Mouse (Mus musculus): Measurements from ENCODE around the gene Syn3. TPM values are rescaled to one million over a fixed set of nuclear protein-coding genes. Genes with fewer than 3 reads are reported as not detected.
A peak's percentile ranks its signal among the peaks of the same experiment; 100 is the strongest.

Syn3 gene
- total RNA-seq, 4 experiments from 2014 or later = 0.10 to 0.90 (median 0.57) TPM

DNA sequence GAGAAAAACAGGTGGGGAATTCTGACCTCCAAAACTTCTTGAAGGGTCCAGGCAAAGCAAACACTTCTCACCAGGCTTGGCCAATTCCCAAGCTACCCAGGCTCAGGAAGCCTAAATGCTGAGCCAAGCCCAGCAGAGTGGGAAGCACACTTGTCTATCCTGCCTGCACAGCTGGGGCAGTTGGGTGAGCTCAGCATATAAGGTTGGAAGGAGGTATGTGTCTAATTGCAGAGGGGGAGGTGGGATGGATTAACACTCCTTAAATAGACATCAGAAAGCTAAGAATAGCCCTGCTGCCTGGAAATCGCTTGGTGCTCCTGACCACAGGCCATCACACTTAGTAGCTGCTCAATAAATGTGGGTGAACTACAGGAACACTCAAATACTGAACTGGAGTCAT, 185.2 kb downstream of the Syn3 start:
- no peak for DNase-seq (ENCODE audit: low spot score in 2 of 2)

DNA sequence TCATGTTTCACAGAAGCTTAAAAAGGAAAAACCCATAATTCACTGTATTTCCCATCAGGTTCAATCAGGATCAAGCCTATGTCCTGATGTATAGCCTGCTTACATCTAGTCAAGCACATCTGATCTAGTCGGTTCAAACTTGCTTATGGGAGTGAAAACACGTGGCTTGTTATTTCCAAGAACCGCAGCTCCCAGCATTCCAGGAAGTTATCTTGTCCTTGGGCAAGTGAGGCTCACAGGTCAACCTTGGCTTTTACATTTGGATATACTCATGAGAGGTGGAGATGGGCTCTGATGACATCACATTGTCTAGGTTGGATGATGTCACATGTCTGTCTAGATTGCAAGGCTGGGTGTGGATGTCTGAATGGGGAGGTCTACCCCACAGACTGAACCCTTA, 185.7 kb downstream of the Syn3 start:
- no peak for DNase-seq (ENCODE audit: low spot score in 2 of 2)

DNA sequence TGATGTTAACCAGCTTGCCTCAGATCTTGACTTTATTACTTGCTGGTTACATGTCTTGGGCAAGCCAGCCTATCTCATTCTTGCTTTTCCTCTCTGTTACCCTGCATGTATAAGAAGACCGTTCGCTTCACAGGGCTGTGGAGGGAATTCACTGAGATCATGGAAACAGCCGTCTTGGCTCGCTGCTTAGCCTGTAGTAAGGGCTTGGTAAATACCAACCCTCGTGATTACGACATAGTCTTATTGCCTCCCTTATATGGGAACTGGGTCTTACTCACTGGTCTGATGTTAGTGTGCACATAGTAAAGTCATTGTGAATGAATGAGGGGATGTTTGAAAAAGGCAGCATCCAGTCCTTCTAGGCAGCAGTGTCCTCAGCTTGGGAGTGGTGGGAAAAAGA, 188.2 kb downstream of the Syn3 start:
- DNase-seq (ENCODE audit: low spot score in 2 of 2) = no peak

DNA sequence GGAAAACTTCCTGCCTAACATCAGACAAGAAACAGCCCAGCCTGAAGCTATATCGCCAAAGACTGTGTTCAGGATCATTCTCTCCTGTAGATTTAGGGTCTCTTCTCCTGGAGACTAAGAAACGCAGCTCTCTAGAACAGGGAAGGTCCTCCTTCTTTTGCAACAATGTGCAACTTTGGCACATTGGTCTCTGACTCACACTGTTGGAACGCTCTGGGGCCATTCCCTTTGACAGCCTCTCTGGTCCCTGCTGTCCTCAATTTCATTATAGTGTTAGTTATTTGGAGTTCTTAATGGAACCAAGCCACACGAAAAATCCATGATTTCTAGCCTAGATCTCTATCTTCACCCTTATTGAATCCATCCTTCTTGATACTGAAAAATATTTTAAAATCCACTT, 191.5 kb downstream of the Syn3 start:
- DNase-seq (ENCODE audit: low spot score in 2 of 2) = no peak

DNA sequence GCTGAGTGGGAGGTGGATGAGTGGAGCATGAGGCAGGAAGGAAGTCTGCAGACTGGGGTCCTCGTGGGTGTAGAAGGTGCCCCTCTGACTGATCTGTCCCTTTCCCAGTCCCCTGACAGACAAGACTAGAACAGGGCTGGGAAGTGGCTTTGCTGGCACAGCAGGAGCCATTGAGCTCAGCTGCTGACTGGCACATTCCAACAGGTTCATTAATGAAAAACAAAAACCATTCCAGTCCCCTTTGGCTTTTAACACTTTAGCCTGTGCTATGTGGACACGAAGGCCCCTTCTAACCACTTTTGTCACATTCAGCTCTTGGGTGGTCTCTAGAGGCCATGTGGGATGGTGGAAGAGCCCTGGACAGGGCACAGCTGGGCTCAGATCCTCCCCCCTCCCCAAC, 194.1 kb downstream of the Syn3 start:
- no peak for DNase-seq (ENCODE audit: low spot score in 2 of 2)

DNA sequence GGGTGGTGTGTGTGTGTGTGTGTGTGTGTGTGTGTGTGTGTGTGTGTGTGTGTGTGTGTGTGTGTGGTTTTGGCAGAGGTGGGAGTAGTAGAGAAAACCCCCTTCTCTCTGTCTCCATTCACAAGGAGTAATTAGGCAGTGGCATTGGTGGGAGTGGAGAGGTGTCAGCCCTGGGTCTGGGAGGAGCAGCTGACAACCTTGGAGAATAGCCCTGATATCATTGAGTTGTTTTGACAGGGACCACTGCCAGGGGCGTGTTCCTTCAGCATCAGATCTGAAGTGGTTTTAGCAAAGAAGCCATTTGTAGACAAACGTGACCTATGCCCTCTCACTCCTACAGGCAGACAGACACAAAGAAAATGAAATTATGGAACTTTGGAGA, 195.2 kb downstream of the Syn3 start:
- DNase-seq (ENCODE audit: low spot score in 2 of 2) = no peak

DNA sequence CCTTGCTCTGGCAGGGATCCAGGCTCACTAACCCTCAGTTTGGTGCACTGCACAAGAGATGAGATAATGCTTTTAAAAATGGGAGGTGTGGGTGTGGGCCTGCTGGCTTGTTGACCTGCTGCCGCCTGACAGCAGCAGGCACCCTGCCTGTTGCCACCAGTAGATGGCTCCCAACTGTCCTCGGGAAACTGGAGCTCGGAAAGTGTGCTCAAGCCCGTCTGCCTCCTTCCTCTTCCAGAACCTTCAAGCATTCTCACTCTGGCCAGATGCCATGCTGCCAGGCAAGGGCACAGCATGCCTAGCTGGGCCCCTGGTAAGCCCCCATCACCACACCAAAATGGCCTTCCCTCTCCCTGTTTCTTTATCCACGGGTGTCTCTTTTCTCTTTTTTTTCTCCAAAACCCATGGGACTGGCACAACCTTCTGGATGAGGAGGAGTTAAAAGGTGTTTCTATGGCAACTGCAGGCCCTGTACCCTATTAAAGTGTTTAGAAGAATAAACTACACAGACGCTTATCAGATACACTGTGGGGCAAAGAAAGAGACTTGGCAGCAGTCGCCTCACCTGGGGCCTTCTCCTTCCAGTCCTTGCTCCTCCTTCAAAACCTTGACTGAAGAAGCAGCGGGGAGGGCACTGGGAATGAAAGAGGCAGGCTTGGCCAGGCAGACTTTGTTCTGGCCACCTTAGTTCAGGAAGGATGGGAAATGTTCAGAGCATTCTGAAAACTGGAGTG, 195.8 kb downstream of the Syn3 start:
- DNase-seq (ENCODE audit: low spot score in 2 of 2) = peak; percentile 74 to 81

DNA sequence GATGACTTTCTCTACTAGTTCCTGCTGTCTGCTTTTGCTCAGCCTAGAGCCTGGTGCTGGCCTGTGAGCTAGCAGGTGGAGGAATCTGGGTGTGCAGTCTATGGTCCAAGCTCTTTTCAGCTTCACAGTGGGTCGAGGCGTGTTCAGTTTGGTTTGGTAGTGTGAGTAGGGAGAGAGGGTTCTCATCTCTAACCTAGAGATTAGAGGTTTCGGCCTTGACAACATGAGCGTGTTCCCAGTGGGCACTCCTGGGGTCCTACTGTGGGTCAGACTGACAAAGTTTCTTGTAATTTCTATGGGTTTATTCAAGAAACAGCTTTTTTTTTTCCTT, 196.4 kb downstream of the Syn3 start:
- DNase-seq (ENCODE audit: low spot score in 2 of 2) = no peak

DNA sequence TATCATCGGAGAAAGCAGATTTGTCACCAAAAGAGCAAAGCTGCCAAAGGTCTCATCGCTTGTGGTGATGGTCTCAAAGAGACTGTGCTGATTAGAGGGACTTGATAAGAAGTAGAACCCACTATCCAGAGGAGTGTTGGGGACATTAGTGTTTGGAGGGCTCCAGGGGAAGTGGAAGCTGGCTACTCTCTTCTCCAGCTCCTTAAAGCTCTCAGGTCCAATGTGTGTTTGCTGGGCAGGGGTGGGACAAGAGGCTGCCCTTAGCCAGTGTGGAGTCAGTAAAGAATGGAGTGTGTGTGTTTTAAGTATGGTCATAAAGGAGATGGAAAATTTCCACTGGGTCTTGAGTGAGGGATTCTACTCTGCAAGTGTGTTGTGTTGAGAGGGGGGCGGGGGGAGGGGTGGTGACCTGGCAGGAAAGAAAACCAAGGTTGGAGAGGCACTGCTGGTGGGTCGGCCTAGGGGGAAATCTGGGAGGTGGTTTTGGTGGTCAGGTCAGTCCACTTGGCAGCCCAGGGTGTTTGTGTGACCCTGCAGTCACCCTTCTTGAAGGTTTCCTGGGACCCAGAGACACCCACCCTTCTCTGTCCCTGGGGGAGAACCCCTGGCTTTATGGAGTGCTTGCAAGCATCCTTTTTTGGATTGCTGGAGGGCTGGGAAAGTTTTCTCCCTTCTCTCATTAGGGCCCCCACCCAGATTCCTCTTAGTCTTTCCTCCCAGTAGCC, 196.9 kb downstream of the Syn3 start:
- no peak for DNase-seq (ENCODE audit: low spot score in 2 of 2)

DNA sequence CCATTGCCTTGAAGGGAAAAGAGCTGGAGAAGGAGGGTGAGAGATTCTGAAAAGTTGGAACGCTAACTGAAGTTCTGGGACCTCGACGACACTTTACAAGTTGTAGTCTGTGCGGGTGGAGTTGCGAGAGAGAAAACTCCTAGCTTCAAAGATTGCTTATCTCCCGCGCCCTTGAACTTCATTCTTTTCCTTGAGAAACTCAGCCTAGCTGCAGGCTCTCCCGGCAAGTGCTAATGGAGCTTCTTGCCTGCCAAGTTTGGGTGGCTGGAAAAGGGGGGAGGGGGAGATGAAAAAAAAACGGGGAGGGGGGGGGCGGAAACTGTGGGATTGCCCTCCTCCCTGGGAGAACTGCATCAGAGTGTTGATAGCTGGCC, 197.6 kb downstream of the Syn3 start:
- DNase-seq (ENCODE audit: low spot score in 2 of 2) = no peak

DNA sequence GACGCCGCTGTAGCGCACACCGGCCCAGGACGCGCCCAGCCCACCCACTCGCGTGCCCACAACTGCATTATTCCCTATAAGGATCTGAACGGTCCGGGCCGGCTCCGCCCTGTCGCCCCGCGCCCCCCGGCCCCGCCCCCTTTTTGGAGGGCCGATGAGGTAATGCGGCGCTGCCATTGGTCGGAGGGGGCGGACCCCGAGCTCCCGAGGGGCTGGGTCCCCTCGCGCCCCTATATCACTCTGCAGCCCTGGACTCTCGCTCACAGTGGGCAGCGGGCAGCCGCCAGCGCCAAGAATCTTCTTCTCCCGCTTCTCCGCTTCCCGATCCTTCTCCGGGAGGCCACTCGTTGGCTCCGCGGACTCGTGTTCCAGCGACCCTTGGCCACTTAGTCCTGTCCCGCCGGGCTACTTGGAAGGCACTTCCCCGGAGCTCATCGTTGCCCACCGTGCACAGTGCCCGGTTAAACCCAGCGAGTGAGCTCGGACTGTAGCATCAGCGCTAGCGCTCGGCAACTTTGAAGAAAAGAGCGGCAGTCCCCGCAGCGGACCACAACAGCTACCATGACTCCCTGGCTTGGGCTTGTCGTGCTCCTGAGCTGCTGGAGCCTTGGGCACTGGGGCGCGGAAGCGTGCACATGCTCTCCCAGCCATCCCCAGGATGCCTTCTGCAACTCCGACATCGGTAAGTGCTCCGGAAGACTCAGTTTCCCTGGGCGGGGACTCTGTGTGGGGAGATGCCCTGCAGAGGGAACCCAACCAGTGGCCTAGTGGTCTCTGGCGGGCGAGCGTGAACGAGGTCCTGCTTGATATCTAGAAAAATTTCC, 198.2 kb downstream of the Syn3 start, which contains the start of gene Timp3:
Timp3 (plus strand) TSS at position 80 of the 824 bp plus-strand sequence.
- DNase-seq (ENCODE audit: low spot score in 2 of 2) = peak; percentile 62 to 74

DNA sequence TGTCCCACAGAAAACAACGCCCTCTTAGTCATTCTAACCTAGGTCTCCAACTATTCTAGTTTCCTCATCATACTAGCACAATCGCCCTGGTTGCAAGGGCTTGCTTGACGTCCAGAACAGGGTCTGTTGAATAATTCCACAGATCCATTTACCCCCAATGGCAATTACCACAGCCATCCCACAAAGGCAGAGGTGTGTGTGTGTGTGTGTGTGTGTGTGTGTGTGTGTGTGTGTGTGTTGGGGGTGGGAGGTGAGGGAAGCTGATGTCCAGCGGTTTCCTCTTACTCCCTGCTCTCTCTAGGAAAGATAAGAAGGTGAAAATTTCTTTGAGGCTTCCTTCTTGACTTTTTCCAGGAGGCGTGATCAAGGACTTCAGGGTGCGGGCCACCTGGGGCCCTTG, 198.9 kb downstream of the Syn3 start:
- DNase-seq (ENCODE audit: low spot score in 2 of 2) = no peak

DNA sequence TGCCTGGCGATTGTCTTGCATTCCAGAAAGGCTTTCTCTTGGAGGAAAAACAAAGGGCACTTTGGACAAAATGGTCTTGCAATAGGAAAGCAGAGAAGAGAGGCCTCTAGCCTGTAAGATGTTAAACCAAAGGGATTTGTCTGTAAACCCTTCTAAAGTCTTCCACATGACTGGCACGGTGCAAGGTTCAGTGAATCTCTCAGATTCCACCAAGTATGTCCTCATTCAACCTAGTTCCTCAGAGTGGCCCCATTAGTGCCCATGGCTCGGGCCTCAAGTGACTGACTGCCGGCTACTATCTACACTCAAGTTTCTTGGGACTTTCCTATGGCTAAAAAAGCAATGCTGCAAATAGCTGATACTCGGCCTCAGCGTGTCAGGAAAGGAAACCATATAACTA, 200.4 kb downstream of the Syn3 start:
- DNase-seq (ENCODE audit: low spot score in 2 of 2) = no peak

DNA sequence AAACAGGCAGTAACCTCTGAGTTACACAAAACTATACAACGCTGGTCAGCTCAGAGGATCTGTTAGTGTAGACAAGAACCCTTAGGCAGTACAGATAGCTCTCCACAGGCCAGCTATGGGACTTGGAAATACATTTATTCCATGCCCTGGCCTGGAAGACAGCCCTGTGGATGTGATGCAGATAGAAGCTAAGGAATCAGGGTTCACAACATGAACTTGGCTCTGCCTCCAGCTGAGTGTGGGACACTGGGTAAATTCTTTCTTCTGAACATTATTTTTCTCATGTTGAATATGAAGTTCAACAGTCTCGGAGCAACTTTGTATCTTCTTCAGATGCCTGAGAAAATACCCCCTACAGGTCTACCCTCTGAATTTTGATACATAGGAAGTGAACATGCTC, 201.4 kb downstream of the Syn3 start:
- DNase-seq (ENCODE audit: low spot score in 2 of 2) = no peak

DNA sequence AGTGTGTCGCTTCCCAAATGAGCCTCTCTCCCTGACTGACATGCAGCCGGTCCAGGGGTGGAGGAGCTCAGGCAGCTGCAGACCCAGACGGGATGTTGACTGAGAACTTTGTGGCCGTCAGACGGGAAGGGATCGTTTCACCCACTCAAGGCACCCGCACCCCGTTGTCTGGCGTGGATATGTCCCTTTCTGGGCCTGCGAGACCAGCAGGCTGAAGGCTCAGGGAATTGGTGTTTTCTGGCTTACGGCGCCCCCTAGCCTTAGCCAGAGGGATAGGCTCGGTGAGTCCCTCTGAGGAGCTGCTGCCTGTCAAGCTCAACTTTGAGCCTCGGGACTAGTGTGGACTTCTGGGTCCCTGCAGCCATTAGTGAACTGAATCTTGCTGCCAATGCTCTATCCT, 202.6 kb downstream of the Syn3 start:
- peak in 1 of 2 experiments; percentile 60 for DNase-seq (ENCODE audit: low spot score in 2 of 2)

DNA sequence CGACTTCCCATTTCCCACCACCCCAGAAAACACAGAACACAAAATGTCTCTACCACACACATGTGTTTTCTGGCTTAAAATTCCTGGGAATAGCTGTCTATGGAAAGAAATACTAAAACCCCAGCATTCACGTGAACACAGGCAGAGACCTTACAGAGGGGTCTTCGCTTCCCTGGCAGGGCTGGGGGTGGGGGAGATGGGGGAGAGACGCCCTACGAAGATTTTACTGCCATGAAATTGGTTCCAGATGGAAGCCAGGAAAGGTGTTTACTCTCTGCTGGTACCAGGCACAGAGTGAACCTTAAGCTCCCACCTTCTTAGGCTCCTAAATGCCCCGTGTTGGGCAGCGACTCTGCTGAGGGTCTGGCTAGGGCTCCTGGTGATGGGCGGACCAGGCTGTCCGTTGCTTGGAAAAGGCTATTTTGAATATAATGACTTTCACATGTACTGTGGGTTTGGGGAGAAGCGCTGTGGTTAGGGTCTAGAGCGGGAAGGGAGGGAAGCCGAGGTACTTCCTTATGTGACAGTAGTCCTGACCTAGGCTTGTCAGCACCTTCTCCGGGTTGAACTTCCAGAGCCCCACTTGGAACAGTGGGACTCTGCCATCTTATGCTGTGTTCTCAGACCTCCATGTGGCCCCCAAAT, 203.1 kb downstream of the Syn3 start:
- DNase-seq (ENCODE audit: low spot score in 2 of 2) = no peak

DNA sequence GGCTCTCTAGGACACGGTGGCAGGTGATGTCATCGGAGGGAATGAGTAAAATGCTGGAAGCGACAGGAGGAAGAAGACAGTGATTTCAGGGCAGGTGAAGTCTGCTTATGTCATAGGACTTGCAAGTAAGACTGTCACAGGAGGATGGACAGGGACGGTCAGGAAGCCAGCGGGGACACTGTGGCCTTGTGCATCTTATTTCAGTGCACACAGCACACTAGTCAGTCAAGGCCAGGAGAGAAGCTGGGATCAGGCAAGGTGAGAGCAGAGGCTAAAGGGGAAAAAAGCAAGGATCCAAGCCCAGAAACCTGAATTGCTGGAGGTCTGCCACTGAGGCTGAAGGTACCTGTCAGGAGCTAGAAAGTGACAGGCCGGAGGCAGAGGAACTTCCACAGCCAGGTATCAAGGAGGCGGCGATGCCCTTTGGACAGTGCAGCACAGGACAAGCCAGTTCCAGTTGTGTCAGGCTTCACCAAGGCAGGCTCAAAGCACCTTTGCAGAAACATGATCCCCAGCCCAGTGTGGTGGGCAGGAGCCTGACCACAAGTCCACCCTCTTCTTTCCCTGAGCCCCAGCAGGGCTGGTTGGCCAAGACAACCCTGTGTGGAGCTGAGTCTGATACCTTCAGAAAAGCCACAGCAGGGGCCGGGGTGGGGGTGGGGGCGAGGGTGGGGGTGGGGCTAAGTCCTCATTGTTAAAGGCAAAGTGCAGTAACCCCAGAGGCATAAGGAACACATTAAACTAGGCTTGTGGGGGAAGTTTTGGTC, 203.9 kb downstream of the Syn3 start:
- no peak for DNase-seq (ENCODE audit: low spot score in 2 of 2)

DNA sequence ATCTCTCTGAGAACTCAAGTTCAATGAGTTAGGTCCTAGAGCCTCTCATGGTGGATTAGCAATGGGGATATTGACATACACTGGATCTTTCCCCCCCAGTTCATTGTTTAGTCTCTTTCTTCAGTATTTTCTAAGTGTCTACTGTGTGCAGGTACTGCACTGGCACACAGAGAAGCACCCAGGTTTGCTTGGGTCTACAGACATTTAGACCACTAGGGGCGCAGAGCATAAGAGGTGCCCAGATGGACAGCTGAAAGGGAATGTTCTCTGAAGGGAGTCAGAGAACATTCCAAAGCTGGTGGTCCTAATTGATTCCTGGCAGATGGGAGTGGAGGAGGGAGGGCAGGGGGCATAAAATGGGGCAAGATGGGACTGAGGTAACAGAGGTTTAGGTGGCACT, 204.8 kb downstream of the Syn3 start:
- DNase-seq (ENCODE audit: low spot score in 2 of 2) = no peak

DNA sequence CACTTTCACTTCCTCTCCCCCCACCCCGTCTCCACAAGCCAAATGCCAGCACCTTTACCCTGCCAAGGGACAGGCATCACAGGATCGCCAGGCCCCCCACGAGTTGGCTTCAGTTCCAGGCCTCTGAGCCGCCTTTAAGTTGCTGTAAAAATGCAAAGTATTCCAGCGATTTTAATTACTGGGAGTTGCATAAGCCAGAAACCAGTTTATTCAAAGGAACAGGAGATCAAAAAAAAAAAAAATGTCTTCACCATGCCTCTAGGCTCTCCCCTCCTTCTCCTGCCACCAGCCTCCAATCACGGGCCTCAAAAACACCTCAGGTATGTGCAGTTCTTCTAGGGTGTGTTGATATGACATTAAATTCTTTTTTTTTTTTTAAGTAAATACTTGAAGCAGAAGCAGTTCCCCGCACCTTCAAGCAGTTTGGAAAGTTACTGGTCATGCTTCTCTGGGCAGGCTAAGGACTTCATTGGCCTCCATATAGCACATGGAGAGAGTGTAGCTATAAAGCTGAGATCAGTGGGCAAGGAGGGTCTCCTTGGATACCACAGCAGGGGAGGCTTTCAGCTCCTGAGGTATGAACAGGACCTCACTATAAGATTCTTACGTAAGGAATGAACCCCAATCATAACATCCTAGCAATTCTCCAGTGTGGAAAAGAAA, 208.5 kb downstream of the Syn3 start:
- no peak for DNase-seq (ENCODE audit: low spot score in 2 of 2)

DNA sequence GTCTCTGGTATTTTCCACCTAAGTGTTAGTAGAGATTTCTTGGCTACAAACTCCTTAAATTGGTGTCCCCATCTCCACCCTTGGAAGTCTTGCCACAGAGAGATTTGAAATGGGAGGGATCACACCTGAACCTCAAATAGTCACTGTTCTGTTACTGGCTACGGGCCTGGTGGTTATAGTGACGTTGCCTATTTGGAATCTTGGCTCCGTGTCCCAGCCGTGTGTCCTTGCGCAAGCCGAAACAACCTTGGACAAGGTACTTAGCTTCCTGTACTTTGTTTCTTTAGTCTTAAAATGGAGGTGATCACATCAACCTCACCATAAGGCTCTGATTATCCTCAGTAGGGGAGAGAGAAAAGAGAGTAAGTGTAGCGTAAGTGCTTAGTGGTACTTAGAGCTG, 212.2 kb downstream of the Syn3 start:
- DNase-seq (ENCODE audit: low spot score in 2 of 2) = no peak

DNA sequence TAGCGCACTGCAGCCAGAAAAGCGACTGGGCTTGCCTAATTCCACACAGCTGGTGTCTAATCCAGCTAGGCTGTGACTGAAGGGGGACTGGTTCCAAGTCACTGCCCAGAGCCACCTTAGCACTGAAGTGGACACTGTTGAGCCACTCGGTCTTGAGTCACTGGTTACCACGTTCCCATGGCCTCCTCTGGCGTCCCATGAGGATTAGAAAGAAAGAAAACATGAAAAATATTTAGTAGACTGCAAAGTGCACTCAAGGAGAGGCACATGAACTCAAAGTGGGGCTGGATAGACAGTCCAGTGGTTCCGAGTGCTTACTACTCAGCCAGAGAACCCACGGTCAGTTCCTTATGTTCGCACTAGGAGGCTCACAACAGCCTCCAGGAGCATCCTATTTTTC, 217.5 kb downstream of the Syn3 start:
- no peak for DNase-seq (ENCODE audit: low spot score in 2 of 2)

Measured in gastrocnemius, adult 8-10 months (tissue).